Mouse (Mus musculus) neural tube, embryonic 11.5 days (tissue): ENCODE measurements around the gene Cenpf. TPM values are rescaled to one million over a fixed set of nuclear protein-coding genes. Genes with fewer than 3 reads are reported as not detected.

Experiments used
- ATAC-seq: fragments of 200-750 bp; cut with Nextera tagmentation; 2 replicates; pipeline ENCODE4 v1.8.0; 2017; ENCODE audit warnings: moderate number of reproducible peaks, mild to moderate bottlenecking, moderate TSS enrichment, moderate library complexity; ENCODE audit not compliant: insufficient read depth, low FRiP score, low TSS enrichment
- DNase-seq: peaks from one replicate; pipeline ENCODE4 v3.0.0-alpha.2; 2015; ENCODE audit warnings: low spot score
- H3K27ac ChIP-seq: fragments of 300-500 bp; sonication (generic); 2 replicates; pipeline ENCODE4 v1.5.1; 2014; ENCODE audit warnings: low read depth, mild to moderate bottlenecking, low read length
- H3K27me3 ChIP-seq: fragments of 300-500 bp; sonication (generic); 2 replicates; pipeline ENCODE4 v1.6.1; 2014; ENCODE audit warnings: mild to moderate bottlenecking, low read length, mixed read lengths; ENCODE audit not compliant: control insufficient read depth, insufficient read depth
- H3K36me3 ChIP-seq: fragments of 300-500 bp; sonication (generic); 2 replicates; pipeline ENCODE4 v1.6.1; 2014; ENCODE audit warnings: mild to moderate bottlenecking, low read length, moderate library complexity, mixed read lengths; ENCODE audit not compliant: control insufficient read depth, insufficient read depth
- H3K4me1 ChIP-seq: fragments of 300-500 bp; sonication (generic); 2 replicates; pipeline ENCODE4 v1.6.1; 2014; ENCODE audit warnings: low read length, mixed read lengths; ENCODE audit not compliant: control insufficient read depth, insufficient read depth
- H3K4me2 ChIP-seq: fragments of 300-500 bp; sonication (generic); 2 replicates; pipeline ENCODE4 v1.6.1; 2014; ENCODE audit warnings: low read depth, mild to moderate bottlenecking, moderate library complexity
- H3K4me3 ChIP-seq: fragments of 300-500 bp; sonication (generic); 2 replicates; pipeline ENCODE4 v1.5.1; 2014; ENCODE audit warnings: low read depth, low read length
- H3K9ac ChIP-seq: fragments of 300-500 bp; sonication (generic); 2 replicates; pipeline ENCODE4 v1.6.1; 2014; ENCODE audit warnings: mild to moderate bottlenecking, low read length
- H3K9me3 ChIP-seq: fragments of 300-500 bp; sonication (generic); 2 replicates; pipeline ENCODE4 v1.6.1; 2016; ENCODE audit warnings: low read length; ENCODE audit not compliant: control insufficient read depth
- WGBS: fragments of 180-500 bp; shearing (Covaris S2); extraction: QIAGEN DNeasy Blood & Tissue Kit; methylation state at CpG from one replicate; pipeline ENCODE4 v1.1.7; 2014; 5-methylcytosine and 5-hydroxymethylcytosine counted together
- polyA plus RNA-seq: library from polyadenylated mRNA; unstranded; fragments of >200 nt; fragmentation: Nextera tagmentation; extraction: Ambion mirVana; gene quantifications from 2 replicates; pipeline ENCODE4 v1.2.1, GENCODE M21; 2014

Gene Cenpf
- 90.0 and 93.2 TPM in 2 replicates for polyA plus RNA-seq

DNA sequence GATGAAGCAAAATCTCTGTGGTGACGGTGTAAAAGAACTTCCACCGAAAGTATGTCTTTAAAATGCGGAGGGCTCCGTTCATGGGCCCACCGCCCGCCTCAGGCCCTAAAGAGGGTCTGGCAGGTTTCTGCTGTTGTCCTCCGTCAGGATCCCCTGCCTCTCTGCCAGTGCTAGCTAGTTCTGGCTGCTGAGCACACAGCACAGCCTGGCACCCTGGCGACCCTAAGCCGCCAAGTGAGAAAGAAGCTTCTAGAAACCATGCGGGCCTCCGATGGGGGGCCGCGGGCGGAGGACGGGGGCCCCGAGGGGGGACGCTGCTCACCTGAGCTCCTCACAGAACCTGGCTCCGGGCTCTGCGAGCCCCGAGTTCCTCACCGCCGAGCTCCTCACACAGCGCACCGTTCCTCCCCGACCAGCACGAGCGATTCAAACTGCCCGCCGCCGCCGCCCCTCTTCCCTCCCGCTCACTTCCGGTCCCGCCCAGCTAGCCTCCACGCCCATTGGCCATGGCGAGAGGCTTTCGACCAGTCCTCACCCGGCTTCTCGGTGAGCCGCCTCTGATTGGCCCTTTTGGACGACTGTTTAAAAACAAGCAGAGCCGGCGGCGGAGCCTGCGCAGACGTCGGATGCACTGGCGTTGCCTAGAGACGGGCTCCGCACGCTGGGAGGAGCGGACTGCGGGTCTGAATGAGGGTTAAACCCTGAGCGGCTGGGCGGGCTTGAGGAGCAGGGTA lies at the start of gene Cenpf:
Gene Cenpf (minus strand): TSS at position 433 of the 734 bp plus-strand sequence.
- Histone ChIP-seq H3K36me3 (peaks cover 4% of the 10 kb centered on the region; the same call in 1 of the 2 replicates), H3K9me3 (no peaks in the 10 kb centered on the region), H3K4me2 (peak within 1 kb of the TSS; percentile 82), H3K27me3 (no peaks in the 10 kb centered on the region), H3K4me1 (peaks cover 9% of the 10 kb centered on the region), H3K9ac (peak within 1 kb of the TSS; percentile 71), H3K4me3 (peak within 1 kb of the TSS; percentile 88), H3K27ac (0 out of 2 replicates have a peak within 1 kb of the TSS, but pooled peaks have one; percentile 42)
- DNase-seq (peak; percentile 97), ATAC-seq (peak; percentile 100)
- under 1% methylated on average over 55 of the region's 55 CpGs for WGBS

DNA sequence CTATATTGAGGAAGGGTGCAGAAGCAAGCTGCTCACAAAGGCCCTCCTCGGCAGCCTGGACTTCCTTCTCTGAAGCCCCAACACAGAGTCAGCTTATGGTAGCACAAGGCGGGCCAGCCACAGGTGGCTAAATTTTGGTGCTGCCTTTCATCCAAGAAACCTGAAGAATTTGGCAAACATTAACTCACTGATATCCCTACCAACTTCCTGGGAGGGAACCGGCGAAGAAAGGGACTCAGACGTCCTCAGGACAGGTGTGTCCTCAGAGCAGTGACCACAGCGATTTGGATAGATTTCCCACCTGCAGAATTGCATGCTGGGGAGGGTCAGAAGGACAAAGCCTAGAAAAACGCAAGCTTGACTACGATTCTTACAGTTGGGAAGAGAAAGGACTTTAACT lies 44.3 kb upstream of the Cenpf start:
- ATAC-seq = no peak
- Histone ChIP-seq H3K9ac (no peak overlapping the region), H3K4me3 (no peak overlapping the region), H3K4me1 (peaks cover 7% of the 10 kb centered on the region), H3K4me2 (no peak overlapping the region), H3K9me3 (no peaks in the 10 kb centered on the region), H3K27ac (no peak overlapping the region), H3K36me3 (no peaks in the 10 kb centered on the region), H3K27me3 (no peaks in the 10 kb centered on the region)
- WGBS = 78% methylated on average over 8 of the region's 8 CpGs
- DNase-seq = no peak

- 64% methylated on average over 10 of the region's 10 CpGs for WGBS
- no peak for DNase-seq
- Histone ChIP-seq H3K9ac (no peak overlapping the region), H3K4me1 (peaks cover 7% of the 10 kb centered on the region), H3K9me3 (no peaks in the 10 kb centered on the region), H3K4me2 (no peak overlapping the region), H3K4me3 (no peak overlapping the region), H3K27me3 (no peaks in the 10 kb centered on the region), H3K36me3 (no peaks in the 10 kb centered on the region), H3K27ac (no peak overlapping the region)
- no peak for ATAC-seq
These were observed 43.8 kb upstream of the Cenpf start for GRCm38 (mm10) chr1:189731697-189732096.

GRCm38 (mm10) chr1:189729141-189729815 lies 41.4 kb upstream of the Cenpf start:
- no peaks in the 10 kb centered on the region for H3K9me3 ChIP-seq
- no peak for DNase-seq
- H3K4me3 ChIP-seq = peak overlapping the region; percentile 60
- H3K36me3 ChIP-seq = no peaks in the 10 kb centered on the region
- no peaks in the 10 kb centered on the region for H3K27me3 ChIP-seq
- H3K4me2 ChIP-seq = peak overlapping the region; percentile 74
- peaks cover 7% of the 10 kb centered on the region for H3K4me1 ChIP-seq
- peak overlapping the region; percentile 41; the same call in 1 of the 2 replicates for H3K9ac ChIP-seq
- no peak for ATAC-seq
- no peak overlapping the region for H3K27ac ChIP-seq
- 4% methylated on average over 17 of the region's 17 CpGs for WGBS

DNA sequence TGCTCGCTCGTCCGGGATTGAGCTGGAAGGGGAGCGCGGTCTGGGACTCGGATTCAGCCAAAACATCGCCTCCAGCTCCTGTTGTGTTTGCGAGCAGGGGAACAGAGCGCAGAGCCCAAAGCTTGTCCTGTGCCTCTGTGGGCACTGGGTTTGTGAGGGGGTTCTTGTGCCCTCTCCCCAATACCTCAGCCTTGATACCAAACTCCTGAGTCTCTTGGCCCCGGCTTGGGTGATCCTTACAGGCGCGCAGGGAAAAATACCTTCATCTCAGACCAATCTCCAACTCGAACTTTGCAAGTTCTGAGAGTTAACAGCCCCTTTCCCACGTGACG lies 40.9 kb upstream of the Cenpf start:
- DNase-seq (no peak), ATAC-seq (no peak)
- H3K4me2 ChIP-seq = peak overlapping the region; percentile 74
- H3K4me1 ChIP-seq = peaks cover 7% of the 10 kb centered on the region
- H3K36me3 ChIP-seq = no peaks in the 10 kb centered on the region
- H3K27ac ChIP-seq = 0 out of 2 replicates have a peak overlapping the region, but pooled peaks have one; percentile 24
- peak overlapping the region; percentile 68 for H3K9ac ChIP-seq
- peak overlapping the region; percentile 60 for H3K4me3 ChIP-seq
- H3K27me3 ChIP-seq = no peaks in the 10 kb centered on the region
- no peaks in the 10 kb centered on the region for H3K9me3 ChIP-seq
- WGBS = under 1% methylated on average over 15 of the region's 15 CpGs

DNA sequence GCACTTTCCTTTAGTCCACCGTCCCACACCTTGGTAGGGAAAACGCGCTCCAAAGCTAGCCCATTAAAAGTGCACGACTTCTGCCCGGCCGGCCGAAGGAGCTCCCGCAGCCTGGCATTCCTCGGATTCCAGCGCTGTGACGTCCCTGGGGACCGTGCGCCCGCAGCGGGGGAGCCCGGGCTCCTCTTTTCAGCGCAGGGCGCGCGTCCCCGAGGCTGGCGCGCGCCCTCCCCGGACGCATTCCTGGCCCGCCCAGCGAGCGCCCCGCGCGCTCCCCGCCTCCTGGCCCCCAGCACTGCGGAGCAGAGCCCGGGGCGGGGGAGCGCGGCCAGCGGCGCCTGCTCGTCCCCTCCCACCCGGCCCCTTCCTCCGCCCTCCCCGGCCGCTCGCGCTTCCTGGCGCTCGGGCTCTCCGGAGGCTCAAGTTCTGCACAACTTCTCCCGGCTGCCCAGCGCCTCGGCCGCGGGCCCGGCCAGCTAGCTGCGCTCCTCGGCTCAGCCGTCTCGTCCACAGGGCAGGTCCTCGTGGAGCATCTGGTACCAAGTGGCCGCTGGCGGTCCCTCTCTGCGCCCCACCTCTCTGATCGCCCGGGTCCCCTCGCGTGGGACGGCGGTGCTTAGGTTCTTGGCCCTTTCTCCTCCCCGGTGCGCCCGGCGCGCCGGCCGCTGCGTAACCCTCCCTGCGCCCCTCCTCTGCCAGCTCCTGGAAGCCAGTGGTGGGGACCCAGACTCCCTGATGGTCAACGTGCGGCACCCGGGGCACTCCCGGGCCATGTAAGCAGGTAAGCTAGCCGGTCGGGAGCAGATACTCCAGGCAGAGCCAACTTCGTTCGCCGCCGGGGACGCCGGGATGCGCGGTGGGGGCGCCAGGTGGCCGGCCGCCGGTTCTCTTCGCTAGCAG lies 40.2 kb upstream of the Cenpf start, which contains the start of gene Ptpn14:
Gene Ptpn14 (plus strand): TSS at position 385 of the 900 bp plus-strand sequence.
- Histone ChIP-seq H3K27ac (peak within 1 kb of the TSS; percentile 56; the same call in 1 of the 2 replicates), H3K4me2 (peak within 1 kb of the TSS; percentile 74), H3K4me1 (peaks cover 7% of the 10 kb centered on the region), H3K9ac (peak within 1 kb of the TSS; percentile 68), H3K4me3 (peak within 1 kb of the TSS; percentile 60), H3K9me3 (no peaks in the 10 kb centered on the region), H3K27me3 (no peaks in the 10 kb centered on the region), H3K36me3 (no peaks in the 10 kb centered on the region)
- under 1% methylated on average over 83 of the region's 98 CpGs for WGBS
- ATAC-seq (peak; percentile 90), DNase-seq (peak; percentile 89)

DNA sequence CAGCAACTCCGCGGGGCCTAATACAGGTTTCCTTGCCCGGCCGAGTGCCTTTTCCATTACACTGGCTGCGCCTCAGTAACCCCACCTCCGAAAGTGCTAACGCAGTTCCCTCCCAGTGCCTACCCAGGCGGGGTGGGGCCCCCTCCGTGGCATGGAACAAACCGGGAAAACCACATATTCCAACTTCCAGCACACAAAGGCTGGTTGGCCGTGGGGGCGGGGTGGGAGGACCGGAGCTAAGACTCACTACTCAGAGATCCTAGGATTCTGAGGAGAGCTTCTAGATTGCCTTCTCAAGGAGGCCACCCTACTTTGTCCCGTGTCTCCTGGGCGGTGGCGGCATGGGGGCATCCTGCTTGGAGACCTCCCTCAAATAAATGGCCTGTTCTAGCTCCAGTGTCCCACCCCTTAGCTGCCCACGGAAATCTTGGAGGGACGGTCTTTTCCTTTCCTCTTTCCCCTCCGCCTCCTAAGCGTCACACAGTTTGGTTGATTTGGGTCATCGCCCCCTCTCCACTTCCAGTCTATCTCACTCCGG lies 39.5 kb upstream of the Cenpf start:
- H3K4me1 ChIP-seq = peaks cover 7% of the 10 kb centered on the region
- H3K27me3 ChIP-seq = no peaks in the 10 kb centered on the region
- ATAC-seq (no peak; the same call in 1 of the 2 replicates), DNase-seq (peak; percentile 71)
- no peaks in the 10 kb centered on the region for H3K36me3 ChIP-seq
- peak overlapping the region; percentile 60 for H3K4me3 ChIP-seq
- WGBS = 1% methylated on average over 22 of the region's 22 CpGs
- 0 out of 2 replicates have a peak overlapping the region, but pooled peaks have one; percentile 56 for H3K27ac ChIP-seq
- peak overlapping the region; percentile 68 for H3K9ac ChIP-seq
- peak overlapping the region; percentile 74 for H3K4me2 ChIP-seq
- H3K9me3 ChIP-seq = no peaks in the 10 kb centered on the region

DNA sequence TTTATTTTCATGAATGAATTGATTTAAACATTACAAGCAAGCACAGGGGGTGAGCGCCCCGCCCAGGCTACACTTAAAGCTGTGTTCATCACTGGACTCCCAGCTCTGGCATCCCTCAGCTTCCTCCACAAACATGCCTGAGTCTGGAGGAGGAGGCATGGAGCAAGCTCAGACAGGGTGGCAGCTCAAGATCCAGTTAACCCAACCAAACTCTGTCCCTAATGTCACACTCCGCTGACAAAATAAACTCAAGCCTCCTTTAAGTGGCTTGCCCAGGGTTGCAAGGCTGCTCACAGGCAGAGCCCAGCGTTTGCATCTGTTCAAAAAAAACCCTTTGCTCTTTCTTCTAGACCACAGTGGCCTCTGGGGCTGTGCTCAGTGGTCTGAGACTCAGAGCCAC lies 38.2 kb upstream of the Cenpf start:
- Histone ChIP-seq H3K4me1 (peaks cover 7% of the 10 kb centered on the region), H3K9me3 (no peaks in the 10 kb centered on the region), H3K9ac (no peak overlapping the region), H3K4me3 (no peak overlapping the region), H3K27me3 (no peaks in the 10 kb centered on the region), H3K36me3 (no peaks in the 10 kb centered on the region), H3K27ac (no peak overlapping the region), H3K4me2 (no peak overlapping the region)
- 63% methylated on average over 4 of the region's 4 CpGs for WGBS
- ATAC-seq = no peak
- no peak for DNase-seq
